Mouse (Mus musculus): ENCODE data around the gene Clstn1. TPM values are rescaled to one million over a fixed set of nuclear protein-coding genes. Genes with fewer than 3 reads are reported as not detected.

Clstn1 gene
- polyA plus RNA-seq, 1 experiment: 1.4 TPM

DNA sequence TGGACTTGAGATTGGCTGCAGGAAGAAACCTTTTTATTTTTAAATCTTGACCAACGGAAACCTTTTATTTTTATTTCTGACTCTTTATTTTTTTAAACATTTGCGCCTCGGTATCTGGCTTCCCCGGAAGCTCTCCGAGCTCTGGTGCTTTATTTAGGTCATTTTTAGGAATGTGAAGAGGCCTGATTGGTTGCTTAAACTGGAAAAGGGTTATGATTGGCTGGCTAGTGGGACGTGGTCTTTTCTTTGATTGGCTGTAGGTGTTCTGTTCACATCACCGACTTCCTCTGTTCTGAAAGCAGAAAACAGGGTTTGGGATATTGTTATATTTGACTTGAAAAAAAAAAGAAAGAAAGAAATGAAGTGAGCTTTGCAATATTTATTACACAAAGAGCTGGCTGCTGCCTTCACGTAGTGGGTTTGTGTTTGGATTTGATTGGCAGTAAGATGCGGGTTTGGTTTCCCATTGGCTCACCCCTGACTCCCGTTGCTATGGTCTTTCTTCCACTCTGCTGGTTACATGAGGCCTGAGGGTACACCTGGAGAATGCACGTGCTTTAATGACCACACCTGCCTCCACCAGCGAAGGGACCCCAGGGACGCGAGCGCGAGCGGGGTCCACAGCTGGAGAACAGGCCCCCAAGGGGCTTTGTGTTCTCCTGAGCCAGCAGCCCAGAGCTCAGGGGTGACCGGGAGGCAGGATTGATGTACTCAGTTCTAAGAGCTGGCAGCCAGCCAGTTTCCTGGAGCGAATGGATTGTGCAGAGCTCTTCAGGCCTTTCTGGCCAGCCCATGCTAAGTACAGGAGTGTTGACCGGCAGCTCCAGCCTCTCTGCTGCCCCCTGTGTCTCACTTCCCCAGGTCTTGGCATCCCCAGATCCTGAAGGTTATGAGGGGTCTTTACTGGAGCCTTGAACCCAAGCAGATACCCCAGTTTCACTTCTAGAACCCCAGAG, 21.5 kb upstream of the Clstn1 start:
- H3K4me3 ChIP-seq (ENCODE audit: insufficient read depth, low read length): no peak overlapping the region
- TF ChIP-seq CTCF (IDR thresholded peaks at IDR 0.05; ENCODE audit: low read depth, low read length) (no peak), POLR2A (IDR thresholded peaks at IDR 0.05; ENCODE audit: borderline replicate concordance, low read depth, low read length) (no peak)

DNA sequence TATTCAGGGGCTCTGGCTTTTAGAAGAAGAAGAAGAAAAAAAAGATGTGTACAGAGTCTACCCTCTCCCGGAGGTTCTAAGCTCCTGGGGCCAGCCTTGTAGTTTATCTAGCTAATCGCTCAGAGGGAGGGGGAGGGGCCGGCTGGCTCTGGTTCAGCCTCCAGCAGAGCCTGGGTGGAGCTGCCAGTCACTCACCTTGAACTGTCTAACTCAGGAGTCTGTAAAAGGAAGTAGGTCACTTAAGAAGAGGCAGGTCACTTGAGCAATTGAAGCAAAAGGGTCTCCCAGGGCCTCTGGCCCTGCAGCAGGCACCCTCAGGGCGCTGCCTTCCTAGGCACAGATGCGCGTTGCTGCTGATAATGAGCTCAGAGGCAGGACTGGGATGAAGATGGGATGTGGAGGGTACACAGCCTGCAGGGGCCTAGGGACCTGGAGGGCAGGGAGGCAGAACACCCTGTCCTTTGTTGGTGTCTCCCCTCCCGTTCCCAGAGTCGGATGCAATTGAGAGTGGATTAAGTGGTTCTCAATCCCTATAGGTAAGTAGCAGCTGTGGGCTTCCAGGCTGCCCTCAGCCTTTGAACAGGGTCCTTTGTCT, 18.7 kb upstream of the Clstn1 start:
- Histone ChIP-seq H3K4me1 (ENCODE audit: control insufficient read depth, insufficient read depth, low read length) (peaks cover 10% of the 10 kb centered on the region), H3K27ac (ENCODE audit: insufficient read depth, low read depth, low read length) (no peak overlapping the region), H3K4me3 (ENCODE audit: insufficient read depth, low read length) (no peak overlapping the region)
- TF ChIP-seq POLR2A (IDR thresholded peaks at IDR 0.05; ENCODE audit: borderline replicate concordance, low read depth, low read length) (no peak), CTCF (IDR thresholded peaks at IDR 0.05; ENCODE audit: low read depth, low read length) (no peak)

More for the DNA sequence above, 21.5 kb upstream of the Clstn1 start:
- no peak overlapping the region for H3K27ac ChIP-seq (ENCODE audit: insufficient read depth, low read depth, low read length)
- H3K4me1 ChIP-seq (ENCODE audit: control insufficient read depth, insufficient read depth, low read length): peaks cover 3% of the 10 kb centered on the region; the same call in 1 of the 2 replicates

DNA sequence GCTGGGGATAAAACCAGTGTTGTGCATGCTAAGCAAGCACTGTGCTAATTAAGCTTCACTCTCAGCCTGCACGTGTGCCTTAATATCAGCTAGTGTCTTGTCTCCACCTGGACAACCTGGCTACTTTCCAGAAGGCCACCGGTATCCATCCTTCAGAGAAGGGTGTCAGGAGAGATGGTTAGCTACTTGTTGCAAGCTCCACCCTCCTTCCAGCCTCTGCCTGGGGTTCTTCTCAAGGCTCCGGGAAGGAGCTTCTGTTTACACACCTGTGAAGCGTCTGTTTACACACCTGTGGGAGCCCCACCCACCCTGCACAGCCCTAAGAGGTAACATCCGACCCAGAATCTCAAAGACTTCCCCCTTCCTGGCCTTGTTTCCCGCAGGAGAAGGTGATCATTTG, 17.6 kb upstream of the Clstn1 start:
- no peak overlapping the region for H3K27ac ChIP-seq (ENCODE audit: insufficient read depth, low read depth, low read length)
- no peak overlapping the region for H3K4me3 ChIP-seq (ENCODE audit: insufficient read depth, low read length)
- TF ChIP-seq CTCF (IDR thresholded peaks at IDR 0.05; ENCODE audit: low read depth, low read length) (no peak), POLR2A (IDR thresholded peaks at IDR 0.05; ENCODE audit: borderline replicate concordance, low read depth, low read length) (no peak)
- peaks cover 9% of the 10 kb centered on the region for H3K4me1 ChIP-seq (ENCODE audit: control insufficient read depth, insufficient read depth, low read length)

DNA sequence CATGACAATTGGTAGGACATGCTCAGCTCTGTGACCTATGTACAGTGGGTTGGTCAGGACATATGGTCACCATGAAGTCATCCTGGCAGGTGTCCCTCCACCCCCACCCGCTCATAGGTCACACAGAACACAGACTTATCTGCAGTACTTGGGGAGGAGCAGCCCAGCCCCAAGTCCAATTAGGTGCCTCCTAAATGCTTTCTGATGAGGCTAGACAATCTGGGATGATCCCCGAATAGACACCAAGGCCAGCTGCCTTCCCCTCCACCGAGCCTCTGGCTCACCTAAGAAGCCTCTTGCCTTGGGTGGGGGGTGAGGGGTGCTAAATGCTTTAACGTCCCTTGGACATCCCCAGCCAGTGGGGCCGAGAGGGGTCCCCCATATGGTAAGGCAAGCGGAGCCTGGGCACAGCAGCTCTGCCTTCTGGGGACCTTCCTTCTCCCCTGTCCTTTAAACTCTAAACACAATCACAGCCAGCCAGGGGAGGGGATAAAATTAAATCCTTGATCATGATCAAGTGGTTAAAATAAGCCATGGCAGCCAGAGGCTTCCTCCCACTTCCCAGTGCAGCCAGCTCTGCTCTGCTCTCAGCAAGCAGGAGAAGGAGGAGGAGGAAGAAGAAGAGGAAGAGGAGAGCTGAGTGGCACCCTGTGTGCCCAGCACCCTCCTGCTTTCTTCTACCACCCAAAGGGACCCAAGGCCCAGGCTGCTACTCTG, 16.3 kb upstream of the Clstn1 start:
- no peak for TF ChIP-seq POLR2A (IDR thresholded peaks at IDR 0.05; ENCODE audit: borderline replicate concordance, low read depth, low read length)
- TF ChIP-seq CTCF (IDR thresholded peaks at IDR 0.05; ENCODE audit: low read depth, low read length): no peak
- H3K4me3 ChIP-seq (ENCODE audit: insufficient read depth, low read length): no peak overlapping the region
- peaks cover 9% of the 10 kb centered on the region for H3K4me1 ChIP-seq (ENCODE audit: control insufficient read depth, insufficient read depth, low read length)
- H3K27ac ChIP-seq (ENCODE audit: insufficient read depth, low read depth, low read length): no peak overlapping the region

DNA sequence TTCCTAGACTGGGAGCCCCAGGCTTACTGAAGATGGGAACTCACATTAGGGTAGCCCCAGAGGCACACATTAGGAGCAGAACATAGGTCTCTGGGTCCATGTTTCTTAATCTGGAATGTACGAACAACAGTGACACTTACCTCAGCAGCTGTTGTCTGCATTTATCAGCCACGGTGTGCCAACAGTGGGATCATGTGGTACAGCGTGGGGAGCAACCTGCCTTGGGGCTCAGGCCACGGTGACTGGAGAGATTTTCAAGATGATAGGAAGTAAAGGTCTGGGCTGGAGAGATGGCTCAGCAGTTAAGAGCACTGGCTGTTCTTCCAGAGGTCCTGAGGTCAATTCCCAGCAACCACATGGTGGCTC, 15.8 kb upstream of the Clstn1 start:
- Histone ChIP-seq H3K27ac (ENCODE audit: insufficient read depth, low read depth, low read length) (no peak overlapping the region), H3K4me3 (ENCODE audit: insufficient read depth, low read length) (no peak overlapping the region), H3K4me1 (ENCODE audit: control insufficient read depth, insufficient read depth, low read length) (peaks cover 9% of the 10 kb centered on the region)
- TF ChIP-seq POLR2A (IDR thresholded peaks at IDR 0.05; ENCODE audit: borderline replicate concordance, low read depth, low read length) (no peak), CTCF (IDR thresholded peaks at IDR 0.05; ENCODE audit: low read depth, low read length) (no peak)

DNA sequence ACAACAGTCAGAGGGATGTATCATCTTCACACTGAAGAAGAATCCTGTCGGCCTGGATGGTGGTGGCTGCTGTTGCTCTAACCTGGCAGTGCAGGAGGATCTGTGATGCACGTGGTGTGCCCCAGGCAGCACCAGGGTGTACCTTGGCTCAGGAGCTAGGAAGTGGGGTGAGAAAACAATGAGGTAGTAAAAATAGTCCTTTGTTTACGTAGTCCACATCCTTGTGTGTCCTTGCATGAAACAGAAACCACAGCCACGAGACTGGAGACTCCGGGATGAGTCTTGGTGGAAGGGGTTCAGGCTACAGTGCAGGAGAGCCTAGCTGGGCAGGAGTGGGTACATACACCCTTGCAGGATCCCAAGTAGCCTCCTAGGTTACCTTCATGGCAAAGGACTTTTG, 15.1 kb upstream of the Clstn1 start:
- Histone ChIP-seq H3K27ac (ENCODE audit: insufficient read depth, low read depth, low read length) (no peak overlapping the region), H3K4me1 (ENCODE audit: control insufficient read depth, insufficient read depth, low read length) (peaks cover 9% of the 10 kb centered on the region), H3K4me3 (ENCODE audit: insufficient read depth, low read length) (no peak overlapping the region)
- TF ChIP-seq POLR2A (IDR thresholded peaks at IDR 0.05; ENCODE audit: borderline replicate concordance, low read depth, low read length) (no peak), CTCF (IDR thresholded peaks at IDR 0.05; ENCODE audit: low read depth, low read length) (no peak)

DNA sequence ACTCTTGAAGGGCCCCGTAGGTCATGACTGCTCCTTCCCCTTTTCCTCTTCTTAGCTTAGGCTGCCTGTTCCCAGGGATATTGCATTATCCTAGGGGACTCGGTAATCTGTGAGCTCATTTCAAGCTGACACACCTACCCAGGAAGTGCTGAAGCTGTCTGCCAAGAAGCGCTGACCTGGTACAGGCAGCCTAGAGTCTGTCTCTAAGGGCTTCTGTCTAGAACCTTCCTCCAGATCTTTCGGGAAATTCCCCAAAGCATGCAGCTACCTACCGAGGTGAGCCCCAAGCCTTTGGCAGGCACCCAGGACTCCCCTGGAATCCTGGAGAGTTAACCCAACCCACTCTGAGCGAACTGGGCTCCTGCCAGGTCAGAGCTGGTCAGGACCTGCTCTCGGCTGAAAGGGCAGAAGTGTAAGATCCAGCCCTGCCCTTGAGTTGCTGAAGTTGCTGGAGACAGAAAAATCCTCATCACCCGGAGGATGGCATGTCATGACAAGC, 14.6 kb upstream of the Clstn1 start:
- Histone ChIP-seq H3K27ac (ENCODE audit: insufficient read depth, low read depth, low read length) (no peak overlapping the region), H3K4me1 (ENCODE audit: control insufficient read depth, insufficient read depth, low read length) (peaks cover 9% of the 10 kb centered on the region), H3K4me3 (ENCODE audit: insufficient read depth, low read length) (no peak overlapping the region)
- TF ChIP-seq POLR2A (IDR thresholded peaks at IDR 0.05; ENCODE audit: borderline replicate concordance, low read depth, low read length) (no peak), CTCF (IDR thresholded peaks at IDR 0.05; ENCODE audit: low read depth, low read length) (no peak)

DNA sequence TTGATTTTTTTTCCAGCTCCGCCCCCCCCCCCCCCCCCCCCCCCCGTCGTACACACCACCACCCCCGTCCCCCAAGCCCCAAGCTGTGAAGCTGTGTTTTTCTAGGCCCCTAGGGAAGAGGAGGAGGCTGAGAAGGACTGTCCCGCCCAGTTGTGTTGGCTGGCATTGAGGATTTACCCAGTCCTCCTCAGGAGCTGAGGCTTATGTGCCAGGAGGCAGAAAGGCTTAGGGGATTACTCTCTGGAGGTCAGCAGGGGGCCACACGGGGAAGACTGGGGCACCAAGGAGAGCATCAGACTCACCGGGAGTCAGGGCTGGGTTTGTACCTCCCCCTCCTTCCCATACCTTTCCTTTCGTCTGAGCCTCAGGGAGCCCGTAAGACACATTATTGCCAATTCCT, 13.8 kb upstream of the Clstn1 start:
- Histone ChIP-seq H3K27ac (ENCODE audit: insufficient read depth, low read depth, low read length) (no peak overlapping the region), H3K4me1 (ENCODE audit: control insufficient read depth, insufficient read depth, low read length) (peaks cover 9% of the 10 kb centered on the region), H3K4me3 (ENCODE audit: insufficient read depth, low read length) (no peak overlapping the region)
- TF ChIP-seq POLR2A (IDR thresholded peaks at IDR 0.05; ENCODE audit: borderline replicate concordance, low read depth, low read length) (no peak), CTCF (IDR thresholded peaks at IDR 0.05; ENCODE audit: low read depth, low read length) (no peak)

DNA sequence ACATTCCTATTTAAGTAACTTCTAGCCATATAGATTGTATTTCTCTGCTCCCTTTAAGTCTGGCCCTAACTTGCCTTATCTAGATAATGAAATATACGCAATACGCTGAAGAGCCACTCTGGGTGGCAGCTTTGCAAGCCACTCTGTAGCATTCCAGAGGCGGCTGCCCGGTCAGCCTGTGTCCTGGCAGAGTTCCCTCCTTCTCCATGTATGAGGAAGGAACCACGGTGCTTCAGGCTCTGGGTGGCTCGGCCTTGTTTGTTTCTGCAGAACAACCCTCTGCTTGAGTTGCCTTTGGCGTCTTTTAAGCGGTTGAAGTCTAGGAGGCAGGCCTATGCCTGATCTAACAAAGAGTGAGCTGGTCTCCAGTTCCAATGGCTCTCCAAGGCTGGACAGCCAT, 13.4 kb upstream of the Clstn1 start:
- no peak overlapping the region for H3K4me3 ChIP-seq (ENCODE audit: insufficient read depth, low read length)
- peaks cover 9% of the 10 kb centered on the region for H3K4me1 ChIP-seq (ENCODE audit: control insufficient read depth, insufficient read depth, low read length)
- no peak overlapping the region for H3K27ac ChIP-seq (ENCODE audit: insufficient read depth, low read depth, low read length)
- no peak for TF ChIP-seq POLR2A (IDR thresholded peaks at IDR 0.05; ENCODE audit: borderline replicate concordance, low read depth, low read length)
- no peak for TF ChIP-seq CTCF (IDR thresholded peaks at IDR 0.05; ENCODE audit: low read depth, low read length)
